Mouse (Mus musculus) embryonic stem cell, embryonic (primary cell): ENCODE measurements at regions not wholly inside any gene's neighbourhood (a gene's known extent, or its start where the extent isn't known, plus 50 kb on each side); places are given as distances from the start of the nearest gene placed in this dataset.

Source experiments
- CTCF ChIA-PET, 4 experiments: fragments of 300-600 bp in 2 of 4; fragments of 350-600 bp in 2 of 4; sonication (Branson Sonifier 250); formaldehyde crosslinking; loops; one replicate each; lab custom pipeline; 2022; ENCODE audit warnings: inconsistent platforms in 2 of 4; lab: Charles Lee
- POLR2A ChIA-PET, 4 experiments: fragments of 300-600 bp in 2 of 4; fragments of 350-600 bp in 2 of 4; sonication (Branson Sonifier 250); formaldehyde crosslinking; loops; one replicate each; lab custom pipeline; 2022; ENCODE audit warnings: antibody characterized with exemption in 4 of 4, inconsistent platforms in 1 of 4; lab: Charles Lee

GRCm38 (mm10) chr4:131014301-131015081 is 70.3 kb downstream of the Matn1 start:
- POLR2A ChIA-PET: interaction anchor here in 1 of 4 experiments (0.7 kb wide), 1 partner anchor 84 kb away, joined by 6 read pairs; no protein-coding TSS in a partner anchor
- CTCF ChIA-PET: interaction anchor here in 3 of 4 experiments (0.7 to 1.5 kb wide), 3 partner anchors 21 to 54 kb away, joined by 3 to 5 read pairs (median 4); no protein-coding TSS in a partner anchor

GRCm38 (mm10) chr4:131015156-131015555 is 71.0 kb downstream of the Matn1 start:
- POLR2A ChIA-PET: interaction anchor here in 1 of 4 experiments (0.7 kb wide), 1 partner anchor 83 kb away, joined by 6 read pairs; no protein-coding TSS in a partner anchor
- CTCF ChIA-PET: interaction anchor here in 3 of 4 experiments (0.7 to 1.5 kb wide), 3 partner anchors 20 to 55 kb away, joined by 3 to 5 read pairs (median 4); no protein-coding TSS in a partner anchor

GRCm38 (mm10) chr4:131023601-131024000 is 79.4 kb downstream of the Matn1 start:
- ChIA-PET CTCF (interaction anchor here in 1 of 4 experiments (1.3 kb wide), 1 partner anchor 155 kb away, joined by 3 read pairs; no protein-coding TSS in a partner anchor), POLR2A (interaction anchor here in 1 of 4 experiments (0.6 kb wide), 2 partner anchors 19 to 265 kb away, joined by 3 read pairs; no protein-coding TSS in a partner anchor)

GRCm38 (mm10) chr4:131036292-131036691 is 92.1 kb downstream of the Matn1 start:
- ChIA-PET POLR2A (interaction anchor here in 3 of 4 experiments (0.6 to 1.5 kb wide), 6 partner anchors 10 to 330 kb away, joined by 3 to 5 read pairs (median 4); no protein-coding TSS in a partner anchor), CTCF (interaction anchor here (0.6 to 5.2 kb wide), 23 partner anchors 10 to 501 kb away, joined by 3 to 27 read pairs (median 4); no protein-coding TSS in a partner anchor)

- ChIA-PET CTCF (interaction anchor here (0.6 to 5.2 kb wide), 16 partner anchors 9 to 607 kb away, joined by 3 to 27 read pairs (median 5); no protein-coding TSS in a partner anchor), POLR2A (interaction anchor here in 3 of 4 experiments (0.6 to 1.5 kb wide), 8 partner anchors 9 to 331 kb away, joined by 3 to 5 read pairs (median 4); no protein-coding TSS in a partner anchor)
These were observed 93.0 kb downstream of the Matn1 start for GRCm38 (mm10) chr4:131037179-131037578.

GRCm38 (mm10) chr4:131039686-131040085 is 95.5 kb downstream of the Matn1 start:
- ChIA-PET CTCF (interaction anchor here in 3 of 4 experiments (0.5 to 5.2 kb wide), 4 partner anchors 80 to 207 kb away, joined by 3 to 27 read pairs (median 3); no protein-coding TSS in a partner anchor), POLR2A (no interaction called here)

GRCm38 (mm10) chr4:131041210-131041609 is 97.0 kb downstream of the Matn1 start:
- CTCF ChIA-PET: no interaction called here

GRCm38 (mm10) chr4:131046101-131046500 is 101.9 kb downstream of the Matn1 start:
- POLR2A ChIA-PET: interaction anchor here in 1 of 4 experiments (2.2 kb wide), 1 partner anchor 9 kb away, joined by 5 read pairs; no protein-coding TSS in a partner anchor
- CTCF ChIA-PET: interaction anchor here in 3 of 4 experiments (0.7 to 1.7 kb wide), 8 partner anchors 9 to 749 kb away, joined by 3 to 6 read pairs (median 4); no protein-coding TSS in a partner anchor

More at GRCm38 (mm10) chr4:131041210-131041609, 97.0 kb downstream of the Matn1 start:
- POLR2A ChIA-PET: no interaction called here

GRCm38 (mm10) chr4:131046969-131047650 is 102.9 kb downstream of the Matn1 start:
- ChIA-PET POLR2A (interaction anchor here (0.6 to 2.2 kb wide), 7 partner anchors 10 to 1011 kb away, joined by 3 to 5 read pairs (median 3); no protein-coding TSS in a partner anchor), CTCF (interaction anchor here in 3 of 4 experiments (0.6 to 1.7 kb wide), 14 partner anchors 8 to 911 kb away, joined by 3 to 10 read pairs (median 4); no protein-coding TSS in a partner anchor)

- ChIA-PET CTCF (interaction anchor here in 1 of 4 experiments (0.6 kb wide), 1 partner anchor 323 kb away, joined by 5 read pairs; no protein-coding TSS in a partner anchor), POLR2A (no interaction called here)
These were observed 112.1 kb downstream of the Matn1 start for GRCm38 (mm10) chr4:131056293-131056692.

GRCm38 (mm10) chr4:131059572-131059971 is 115.4 kb downstream of the Matn1 start:
- ChIA-PET POLR2A (interaction anchor here in 3 of 4 experiments (0.5 to 1.8 kb wide), 4 partner anchors 9 to 357 kb away, joined by 3 to 7 read pairs (median 4); no protein-coding TSS in a partner anchor), CTCF (no interaction called here)

- CTCF ChIA-PET: interaction anchor here in 2 of 4 experiments (0.5 to 0.6 kb wide), 3 partner anchors 168 to 529 kb away, joined by 3 to 4 read pairs (median 3); no protein-coding TSS in a partner anchor
- POLR2A ChIA-PET: interaction anchor here in 3 of 4 experiments (0.6 to 1.8 kb wide), 6 partner anchors 9 to 826 kb away, joined by 3 to 7 read pairs (median 4); no protein-coding TSS in a partner anchor
These were observed 116.1 kb downstream of the Matn1 start for GRCm38 (mm10) chr4:131060191-131060680.

GRCm38 (mm10) chr4:131060706-131061105 is 116.5 kb downstream of the Matn1 start:
- POLR2A ChIA-PET: interaction anchor here in 3 of 4 experiments (0.6 to 1.8 kb wide), 5 partner anchors 9 to 826 kb away, joined by 3 to 7 read pairs (median 5); no protein-coding TSS in a partner anchor
- CTCF ChIA-PET: interaction anchor here in 2 of 4 experiments (0.5 to 0.6 kb wide), 3 partner anchors 168 to 529 kb away, joined by 3 to 4 read pairs (median 3); no protein-coding TSS in a partner anchor

GRCm38 (mm10) chr4:131062592-131062991 is 118.4 kb downstream of the Matn1 start:
- POLR2A ChIA-PET: interaction anchor here in 1 of 4 experiments (0.5 to 0.6 kb wide), 2 partner anchors 15 to 28 kb away, joined by 3 read pairs; no protein-coding TSS in a partner anchor

GRCm38 (mm10) chr4:131066186-131066939 is 122.2 kb downstream of the Matn1 start:
- POLR2A ChIA-PET: interaction anchor here in 2 of 4 experiments (0.6 to 0.9 kb wide), 4 partner anchors 8 to 330 kb away, joined by 3 to 4 read pairs (median 3); no protein-coding TSS in a partner anchor
- CTCF ChIA-PET: interaction anchor here in 1 of 4 experiments (0.6 to 1.3 kb wide), 3 partner anchors 19 to 533 kb away, joined by 3 to 4 read pairs (median 4); no protein-coding TSS in a partner anchor

More at GRCm38 (mm10) chr4:131062592-131062991, 118.4 kb downstream of the Matn1 start:
- CTCF ChIA-PET: interaction anchor here in 1 of 4 experiments (0.6 kb wide), 1 partner anchor 204 kb away, joined by 11 read pairs; no protein-coding TSS in a partner anchor

- POLR2A ChIA-PET: interaction anchor here in 1 of 4 experiments (1.1 kb wide), 1 partner anchor 13 kb away, joined by 3 read pairs; no protein-coding TSS in a partner anchor
- CTCF ChIA-PET: interaction anchor here in 1 of 4 experiments (0.6 kb wide), 1 partner anchor 303 kb away, joined by 3 read pairs; no protein-coding TSS in a partner anchor
These were observed 126.4 kb downstream of the Matn1 start for GRCm38 (mm10) chr4:131070566-131070965.
